Mouse (Mus musculus): ENCODE data around the gene Tmem51.

The Tmem51 gene

DNA sequence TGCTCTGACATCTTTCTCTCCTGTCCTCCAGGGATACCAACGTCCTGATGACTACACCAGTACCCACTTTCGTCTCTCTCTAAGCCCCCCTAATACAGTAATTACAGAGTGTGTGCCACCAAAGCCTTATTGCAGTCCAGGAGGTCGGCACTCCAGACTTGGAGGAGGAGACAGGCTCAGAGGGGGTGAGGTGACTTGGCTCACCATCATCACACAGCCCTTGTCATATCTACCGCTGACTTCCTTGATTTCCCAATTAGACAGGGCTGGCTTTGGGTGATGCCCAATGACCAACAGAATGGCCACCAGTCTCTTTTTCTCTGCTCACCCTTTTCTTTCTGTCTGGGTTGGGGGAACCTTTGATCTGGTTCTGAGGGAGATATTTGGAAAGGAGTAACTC is 1.4 kb downstream of the Tmem51 start:
- ATAC-seq (ENCODE audit: insufficient number of reproducible peaks, low FRiP score, low TSS enrichment), result no peak

DNA sequence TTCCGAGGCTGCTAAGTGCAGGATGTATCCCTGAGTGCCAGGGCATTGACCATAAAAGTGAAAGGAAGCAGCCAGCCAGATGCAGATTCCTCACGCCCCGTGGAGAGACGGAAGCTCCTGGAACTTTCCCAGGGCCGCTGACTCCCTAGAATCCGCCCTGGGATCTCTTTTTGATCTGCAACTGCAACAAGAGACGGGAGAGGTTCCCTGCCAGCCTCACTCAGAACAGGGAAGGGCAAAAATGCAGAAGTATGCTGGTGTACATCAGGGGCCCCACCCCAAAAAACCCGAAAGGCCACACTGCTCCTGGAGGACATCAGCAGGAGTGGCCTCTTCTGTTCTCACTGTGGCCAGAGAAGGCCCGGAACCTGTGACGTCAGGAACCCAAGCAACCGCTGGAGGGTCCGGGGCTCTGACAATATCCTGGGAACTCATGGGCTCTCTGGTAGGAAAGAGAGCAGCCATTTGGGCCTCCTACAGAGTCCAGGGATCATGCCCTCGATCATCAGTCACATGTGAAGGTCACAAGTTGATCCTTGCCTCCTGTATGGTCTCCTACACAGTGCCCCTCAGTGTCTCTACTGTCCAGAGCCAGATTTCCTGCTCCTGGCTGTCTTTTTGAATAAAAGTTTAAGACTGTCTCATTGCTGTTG is 2.3 kb downstream of the Tmem51 start:
- ATAC-seq (ENCODE audit: insufficient number of reproducible peaks, low FRiP score, low TSS enrichment), result no peak

GRCm38 (mm10) chr4:142080901-142081630 is 3.0 kb downstream of the Tmem51 start:
- ATAC-seq (ENCODE audit: insufficient number of reproducible peaks, low FRiP score, low TSS enrichment), result peak; percentile 33

DNA sequence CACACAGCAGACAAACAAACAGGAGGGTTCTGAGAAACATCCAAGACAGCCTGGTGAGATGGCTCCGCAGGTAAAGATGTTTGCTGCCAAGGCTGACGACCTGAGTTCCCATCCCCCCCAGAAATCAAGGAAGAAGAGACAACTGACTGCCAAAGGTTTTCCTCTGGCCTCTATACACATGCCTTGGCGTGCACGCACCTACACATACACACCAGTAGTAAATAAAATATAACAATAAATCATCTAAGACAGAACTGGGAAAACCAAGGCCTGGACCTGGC is 3.7 kb downstream of the Tmem51 start:
- ATAC-seq (ENCODE audit: insufficient number of reproducible peaks, low FRiP score, low TSS enrichment), result no peak

DNA sequence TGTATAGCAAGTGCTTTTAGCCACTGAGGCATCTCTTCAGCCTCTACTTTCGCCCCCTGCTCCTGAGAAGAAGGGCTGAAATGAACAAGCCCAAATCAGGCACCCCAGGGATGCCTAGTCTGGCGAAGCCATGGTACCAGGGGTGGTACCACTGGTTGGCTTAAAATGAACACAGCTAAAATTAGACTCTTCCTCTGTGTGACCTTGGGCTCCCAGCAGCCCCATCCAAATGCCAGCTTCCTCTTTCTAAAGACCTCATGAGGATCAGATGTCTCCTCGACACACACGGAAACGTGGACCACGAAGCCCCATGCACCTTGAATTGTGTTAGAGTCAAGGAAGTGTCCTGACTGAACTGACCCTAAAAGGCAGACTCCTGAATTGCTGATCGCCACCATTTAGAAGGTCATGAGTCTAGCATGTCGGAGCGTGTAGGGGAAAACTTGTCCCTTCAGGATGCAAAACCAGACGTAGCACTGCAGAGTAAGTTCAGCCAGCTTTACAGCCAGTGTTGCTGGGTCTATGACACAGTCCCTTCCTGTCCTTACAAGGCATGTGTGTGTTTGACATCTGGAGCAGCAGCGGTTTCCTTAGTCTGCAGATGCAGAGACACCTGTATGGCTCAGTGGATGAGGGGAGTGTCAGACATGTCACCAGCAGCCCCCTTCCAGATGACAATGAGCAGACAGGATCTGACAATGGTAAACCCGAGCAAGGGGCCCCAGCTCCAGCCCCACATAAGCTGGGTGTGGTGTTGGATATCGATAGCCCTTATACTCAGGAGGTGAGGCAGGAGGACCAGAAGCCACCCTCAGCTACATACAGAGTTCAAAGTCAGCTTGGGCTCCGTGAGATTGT is 4.2 kb downstream of the Tmem51 start:
- no peak for ATAC-seq (ENCODE audit: insufficient number of reproducible peaks, low FRiP score, low TSS enrichment)

- ATAC-seq (ENCODE audit: insufficient number of reproducible peaks, low FRiP score, low TSS enrichment), result no peak
These were observed 6.4 kb downstream of the Tmem51 start for GRCm38 (mm10) chr4:142077572-142078271.

DNA sequence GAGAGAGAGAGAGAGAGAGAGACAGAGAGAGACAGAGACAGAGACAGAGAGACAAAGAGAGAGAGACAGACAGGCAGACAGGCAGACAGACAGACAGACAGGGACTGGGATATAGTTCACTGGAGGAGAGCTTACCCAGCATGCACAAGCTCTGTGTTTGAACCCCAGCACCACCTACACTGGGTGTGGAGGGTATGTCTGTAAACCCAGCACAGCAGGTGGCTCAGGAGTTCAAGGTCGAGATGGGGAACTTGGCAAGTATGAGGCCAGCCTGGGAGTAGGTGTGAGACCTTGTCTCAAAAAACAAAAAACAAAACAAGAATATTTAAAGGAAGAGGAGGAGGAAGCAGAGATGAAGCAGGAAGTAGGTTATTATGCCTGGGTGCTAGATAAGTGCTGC is 7.2 kb downstream of the Tmem51 start:
- ATAC-seq (ENCODE audit: insufficient number of reproducible peaks, low FRiP score, low TSS enrichment), result no peak

DNA sequence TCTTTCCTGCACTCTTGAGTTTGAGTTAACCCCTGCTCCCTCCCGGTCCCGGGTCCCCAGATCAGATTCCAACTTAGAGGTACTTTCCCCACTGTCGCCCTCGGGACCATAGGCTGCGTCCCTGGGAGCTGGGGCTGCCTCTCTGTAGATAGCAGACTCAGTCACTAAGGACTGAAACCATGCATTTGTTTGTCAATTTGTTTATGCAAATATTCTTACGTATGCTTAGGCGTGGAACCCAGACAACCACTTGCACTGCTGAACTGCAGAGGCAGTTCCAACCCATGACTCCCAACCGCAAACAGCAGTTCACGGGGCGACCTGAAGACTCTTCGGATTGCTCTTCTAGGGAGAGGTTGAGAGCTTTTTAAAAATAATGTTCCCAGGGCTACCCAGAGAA is 8.2 kb downstream of the Tmem51 start:
- no peak for ATAC-seq (ENCODE audit: insufficient number of reproducible peaks, low FRiP score, low TSS enrichment)

- ATAC-seq (ENCODE audit: insufficient number of reproducible peaks, low FRiP score, low TSS enrichment), result no peak
These were observed 9.9 kb downstream of the Tmem51 start for GRCm38 (mm10) chr4:142074060-142074732.

DNA sequence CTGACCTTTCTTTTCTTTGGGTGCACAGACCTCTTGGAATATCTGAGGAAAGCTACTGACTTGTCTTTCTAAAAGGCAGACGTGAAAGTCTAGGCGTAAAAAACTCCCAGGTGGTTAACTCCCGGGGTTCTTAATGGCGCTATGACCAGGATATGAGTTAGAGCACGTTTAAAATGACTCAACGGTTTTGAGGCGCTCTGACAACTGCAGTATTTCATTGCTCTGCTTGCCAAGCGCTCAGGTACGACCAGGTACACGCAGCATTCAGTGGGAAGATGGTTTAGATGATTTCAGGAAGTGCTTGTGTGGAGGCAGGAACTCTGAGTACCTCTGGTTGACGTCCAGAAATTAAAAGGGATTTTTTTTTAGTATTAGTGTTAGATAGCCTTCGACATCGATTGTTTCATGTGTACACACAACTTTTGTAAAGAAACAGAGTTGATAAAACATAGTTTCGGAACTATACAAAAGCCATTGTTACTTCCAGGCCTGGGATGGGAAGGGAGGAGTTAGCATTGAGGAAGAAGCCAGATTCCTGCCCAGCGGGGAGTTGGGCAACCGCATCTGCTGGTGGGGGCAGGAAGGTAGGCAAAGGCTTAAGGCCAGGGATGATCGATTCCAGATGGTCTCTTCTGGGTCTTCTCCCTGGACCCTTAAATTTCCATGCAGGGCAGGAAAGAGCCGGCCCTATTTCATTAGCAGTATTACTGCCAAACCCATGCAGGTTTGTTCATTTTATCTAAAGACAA is 12.7 kb downstream of the Tmem51 start:
- ATAC-seq (ENCODE audit: insufficient number of reproducible peaks, low FRiP score, low TSS enrichment), result no peak

- ATAC-seq (ENCODE audit: insufficient number of reproducible peaks, low FRiP score, low TSS enrichment), result no peak
These were observed 13.3 kb downstream of the Tmem51 start for GRCm38 (mm10) chr4:142070840-142071239.

DNA sequence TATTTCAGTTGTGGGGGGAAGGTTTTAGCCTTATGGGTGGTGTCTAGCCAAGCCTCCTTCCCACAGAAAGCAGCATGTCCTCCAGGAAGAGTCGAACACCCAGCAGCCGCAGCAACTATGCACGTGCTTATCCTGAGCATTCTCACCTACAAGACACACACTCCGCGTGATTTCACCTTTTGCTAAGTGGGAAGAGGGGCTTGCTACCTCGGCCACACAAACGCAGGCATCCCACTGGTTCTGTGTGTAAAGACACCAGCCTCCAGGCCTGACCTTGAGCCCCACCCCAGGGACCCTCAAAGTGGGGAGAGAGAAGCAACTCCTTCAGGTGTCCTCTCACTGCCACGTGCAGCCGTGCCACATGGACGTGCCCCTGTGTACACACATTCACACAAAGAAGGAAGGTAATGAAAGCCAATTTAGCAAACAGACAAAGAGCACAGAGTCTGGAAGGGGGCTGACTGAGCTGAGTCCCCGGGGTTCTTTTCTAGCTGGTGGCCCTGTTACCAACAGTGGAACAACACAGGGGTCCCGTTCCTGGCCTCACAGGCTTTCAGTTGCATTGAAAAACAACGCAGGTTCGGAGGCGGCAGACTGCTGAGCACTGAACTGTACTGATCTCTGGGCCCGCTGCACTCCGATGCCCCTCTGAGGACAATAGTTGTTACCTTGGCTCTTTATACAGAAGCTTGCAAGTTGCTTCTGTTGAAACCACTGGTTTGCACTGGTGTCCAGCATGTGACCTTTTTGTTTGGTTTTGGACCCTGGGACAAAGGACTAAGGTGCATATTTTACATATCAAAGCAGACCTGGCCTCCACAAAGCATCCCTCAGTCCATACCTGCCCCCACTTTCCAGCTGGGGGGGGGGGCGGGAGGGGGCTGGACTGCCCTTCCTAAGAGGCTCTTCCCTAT is 14.9 kb downstream of the Tmem51 start:
- no peak for ATAC-seq (ENCODE audit: insufficient number of reproducible peaks, low FRiP score, low TSS enrichment)

DNA sequence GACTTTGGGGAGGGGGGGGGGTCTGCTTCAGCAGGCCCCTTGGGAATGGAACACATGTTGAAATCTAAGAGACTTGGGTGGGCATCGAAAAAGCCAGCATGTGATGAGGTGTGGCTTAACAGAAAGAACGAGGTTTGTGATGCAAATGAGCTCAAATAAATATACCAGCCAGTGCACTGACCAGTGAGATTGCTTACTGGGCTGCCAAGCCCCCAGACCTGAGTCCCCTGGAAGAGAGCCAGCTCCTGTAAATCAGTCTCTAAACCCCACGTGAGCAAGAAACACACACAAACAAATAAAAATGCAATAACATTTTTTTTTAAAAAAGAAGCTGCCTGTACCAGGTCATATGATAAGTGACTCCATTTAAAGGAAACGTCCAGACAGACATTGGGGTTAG is 17.5 kb downstream of the Tmem51 start:
- ATAC-seq (ENCODE audit: insufficient number of reproducible peaks, low FRiP score, low TSS enrichment), result no peak

DNA sequence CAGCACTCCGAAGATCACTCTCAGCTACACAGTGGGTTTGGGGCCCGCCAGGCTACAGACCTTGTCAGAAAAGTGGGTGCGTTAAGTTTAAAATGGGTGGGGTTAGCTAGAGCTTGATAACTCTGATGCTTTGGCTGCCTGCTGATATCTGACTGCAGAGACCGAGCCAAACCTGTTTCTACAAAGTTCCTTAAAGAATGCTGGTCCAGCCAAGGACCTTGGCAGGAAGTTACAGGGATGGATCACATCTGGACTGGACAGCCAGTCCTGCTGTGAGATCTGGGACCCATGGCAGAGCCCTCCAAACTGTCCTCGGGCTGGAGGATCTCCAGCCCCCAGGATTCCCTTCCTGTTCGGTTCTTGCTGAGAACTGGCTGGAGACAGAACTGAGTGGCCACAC is 18.3 kb downstream of the Tmem51 start:
- no peak for ATAC-seq (ENCODE audit: insufficient number of reproducible peaks, low FRiP score, low TSS enrichment)

- no peak for ATAC-seq (ENCODE audit: insufficient number of reproducible peaks, low FRiP score, low TSS enrichment)
These were observed 18.8 kb downstream of the Tmem51 start for GRCm38 (mm10) chr4:142065270-142065669.

DNA sequence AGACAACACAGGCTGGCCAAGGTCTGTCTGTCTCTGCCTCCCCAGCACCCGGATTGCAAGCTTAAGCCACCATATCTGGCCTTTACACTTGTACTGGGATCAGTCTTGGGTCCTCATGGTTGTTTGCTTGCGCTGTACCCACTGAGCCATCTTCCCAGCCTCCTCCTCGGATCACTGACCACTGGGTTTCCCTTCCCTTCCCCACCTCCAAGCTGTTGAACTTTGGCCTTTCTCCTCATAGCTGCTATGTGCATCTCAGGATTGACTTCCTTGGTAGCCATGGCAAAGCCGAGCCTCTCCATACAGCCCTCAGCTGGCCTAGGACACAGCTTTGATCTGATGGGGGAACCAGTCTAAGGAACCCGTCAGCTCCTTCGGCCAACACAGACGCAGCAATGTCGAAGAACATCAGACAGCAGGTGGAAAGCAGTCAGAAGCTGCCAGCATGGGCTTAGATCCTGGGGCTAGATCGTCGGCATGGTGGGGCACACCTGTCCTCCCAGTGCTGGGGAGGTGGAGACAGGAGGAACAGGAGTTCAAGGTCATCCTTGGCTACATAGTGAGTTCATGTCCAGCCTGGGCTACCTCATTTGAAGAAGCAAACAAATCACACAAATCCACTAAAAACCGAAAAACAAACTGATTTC is 19.4 kb downstream of the Tmem51 start:
- ATAC-seq (ENCODE audit: insufficient number of reproducible peaks, low FRiP score, low TSS enrichment), result no peak

DNA sequence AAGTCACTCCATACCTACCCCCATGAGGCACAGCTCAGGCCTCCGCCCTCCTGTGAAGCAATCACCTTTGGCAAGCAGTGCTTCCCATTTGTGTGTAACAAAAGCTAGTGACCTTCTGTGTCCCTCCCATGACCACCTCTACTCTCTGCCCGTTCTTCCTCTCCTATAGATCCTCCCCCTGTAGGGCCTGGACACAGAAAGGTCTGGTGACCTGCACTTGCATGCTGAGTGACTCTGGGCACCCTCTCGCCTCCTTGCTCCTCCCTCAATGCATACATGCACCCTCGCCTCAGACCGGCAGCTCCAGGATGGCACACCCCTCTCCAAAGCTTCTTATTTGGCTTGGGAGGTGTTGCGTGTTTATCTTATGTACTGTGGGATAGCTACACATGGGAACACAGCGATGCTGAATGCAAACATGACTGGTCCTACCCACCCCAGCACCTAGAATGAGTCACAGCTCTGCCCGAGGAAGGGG is 21.0 kb downstream of the Tmem51 start:
- ATAC-seq (ENCODE audit: insufficient number of reproducible peaks, low FRiP score, low TSS enrichment), result no peak

All from cerebellum, adult (tissue).